Mouse (Mus musculus): ENCODE results near the gene Syn3.
"Not testable (repeated sequence)": the region's sequence is repeated elsewhere in the genome, so short reads cannot be mapped to it uniquely, and the experiment has no call there.

Gene Syn3

DNA sequence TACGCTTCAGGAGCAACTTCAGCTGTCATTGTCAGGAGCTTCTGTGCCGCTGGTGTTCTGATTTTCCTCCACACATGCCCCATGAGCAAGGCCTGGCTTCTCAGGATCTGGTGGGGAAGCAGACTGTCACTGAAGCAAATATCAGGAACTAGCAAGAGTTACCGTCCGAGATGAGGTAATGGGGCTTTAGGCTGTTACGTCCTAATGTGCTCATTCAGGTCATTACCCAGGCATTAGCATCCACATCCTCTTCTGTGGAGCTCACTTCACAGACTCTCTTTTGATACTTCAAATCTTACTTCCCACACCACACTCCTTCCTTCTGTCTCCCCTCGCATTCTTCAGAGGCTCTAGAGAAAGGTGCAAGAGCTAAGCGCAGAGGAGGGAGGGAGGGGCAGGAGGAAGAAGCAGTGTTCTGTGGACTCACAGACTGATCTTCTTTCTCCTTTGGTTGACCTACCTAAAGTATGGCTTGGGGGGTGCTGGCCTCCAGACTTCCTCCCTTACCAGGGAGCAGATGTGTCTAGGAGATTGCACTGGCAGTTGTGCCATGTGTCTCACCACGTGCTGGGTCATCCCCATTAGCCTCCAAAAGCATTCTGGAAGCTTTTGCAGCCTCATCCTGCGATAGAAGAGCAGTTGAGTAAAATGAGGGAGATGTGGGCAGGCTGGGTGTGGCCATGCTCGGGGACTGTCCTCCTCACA, 445.7 kb downstream of the Syn3 start:
- no peak for DNase-seq (ENCODE audit: low spot score in 2 of 2)

DNA sequence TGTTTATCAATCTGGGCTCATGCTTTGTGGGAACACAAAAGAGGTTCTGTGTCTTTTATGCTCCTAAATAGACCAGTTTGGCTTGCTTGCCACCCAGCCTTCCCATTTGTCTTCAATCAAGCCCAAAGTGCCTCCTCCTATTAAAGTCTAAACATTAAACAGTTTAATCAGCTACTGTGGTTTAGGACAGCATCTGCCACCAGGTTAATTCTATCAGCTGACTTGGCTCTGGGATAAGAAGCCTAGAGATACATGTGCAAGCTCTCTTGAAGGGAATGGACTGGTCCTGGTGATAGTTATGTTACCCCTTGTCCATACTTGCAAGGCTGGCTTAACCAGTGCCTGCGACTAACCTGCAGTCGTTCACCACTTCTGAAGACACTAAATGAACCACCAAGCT, 448.2 kb downstream of the Syn3 start:
- no peak for DNase-seq (ENCODE audit: low spot score in 2 of 2)

DNA sequence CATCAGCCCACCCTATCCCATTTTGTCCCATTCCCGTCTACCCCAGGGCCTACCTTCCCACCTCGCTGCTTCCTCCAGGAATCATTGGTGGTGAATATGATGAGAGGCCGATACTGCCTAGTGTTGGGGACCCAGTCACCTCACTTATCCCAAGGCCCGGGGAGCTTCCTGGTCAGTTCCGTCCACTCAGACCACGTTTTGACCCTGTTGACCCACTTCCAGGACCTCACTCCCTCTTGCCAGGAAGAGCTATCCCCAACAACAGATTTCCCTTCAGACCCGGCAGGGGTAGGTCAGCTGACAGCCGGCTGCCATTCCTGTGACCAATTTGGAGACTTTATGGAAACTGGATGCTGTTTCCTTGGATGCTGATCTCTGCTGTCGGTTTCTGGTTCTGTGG, 450.9 kb downstream of the Syn3 start:
- no peak for DNase-seq (ENCODE audit: low spot score in 2 of 2)

DNA sequence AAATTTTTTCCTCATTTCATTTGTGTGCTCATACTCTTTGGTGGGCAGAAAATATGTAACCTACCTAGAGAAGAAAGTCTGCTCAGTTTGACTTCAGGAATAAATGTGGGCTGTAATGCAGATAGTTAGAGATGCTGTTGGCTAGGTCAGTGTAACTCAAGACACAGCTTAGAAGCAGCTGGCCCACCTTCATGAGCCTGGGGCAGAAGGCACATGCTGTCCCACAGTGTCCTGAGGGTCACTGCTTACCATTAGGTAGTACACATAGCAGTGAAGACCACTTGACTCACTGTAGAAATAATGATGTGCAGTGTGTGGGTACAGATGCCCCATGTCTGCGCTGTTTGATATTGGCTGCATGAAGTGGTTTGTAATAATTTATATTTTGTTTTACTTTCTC, 452.3 kb downstream of the Syn3 start:
- no peak for DNase-seq (ENCODE audit: low spot score in 2 of 2)

DNA sequence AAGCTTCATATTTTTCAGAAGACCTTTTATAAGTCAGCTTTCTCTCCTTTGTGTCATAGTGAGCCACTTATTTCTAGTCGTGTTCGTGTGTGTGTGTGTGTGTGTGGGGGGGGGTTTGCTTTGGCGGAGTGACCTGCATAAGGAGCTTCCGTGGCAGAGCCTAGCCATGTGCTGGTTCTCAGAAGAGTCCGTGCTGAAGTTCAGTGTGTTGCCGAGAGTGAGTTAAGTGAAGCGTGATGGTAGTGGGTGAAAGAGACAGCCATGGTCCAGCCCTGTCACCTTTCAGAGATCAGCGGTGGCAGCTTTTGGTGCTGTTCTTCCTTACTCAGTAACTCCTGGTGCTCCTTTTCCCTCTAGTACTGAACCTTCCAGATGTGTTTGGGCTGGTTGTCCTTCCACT, 454.6 kb downstream of the Syn3 start:
- DNase-seq (ENCODE audit: low spot score in 2 of 2), result no peak

DNA sequence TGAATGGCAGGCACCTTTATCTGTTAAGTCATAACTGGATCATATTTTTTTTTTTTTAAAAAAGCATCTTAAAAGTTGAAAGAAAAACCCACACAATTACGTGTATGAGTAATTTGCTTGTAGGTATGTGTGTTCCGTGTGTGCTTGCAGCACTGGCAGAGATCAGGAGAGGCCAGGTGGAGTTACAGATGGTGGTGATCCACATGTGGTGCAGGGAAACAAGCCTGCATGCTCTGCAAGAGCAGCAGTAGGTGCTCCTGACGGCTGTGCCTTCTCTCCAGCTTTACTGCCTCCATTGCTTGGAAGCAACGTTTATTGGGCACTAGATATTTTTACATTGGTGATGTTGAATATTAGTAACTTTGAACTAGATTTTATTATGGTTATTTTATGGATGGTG, 455.0 kb downstream of the Syn3 start:
- DNase-seq (ENCODE audit: low spot score in 2 of 2), result no peak

DNA sequence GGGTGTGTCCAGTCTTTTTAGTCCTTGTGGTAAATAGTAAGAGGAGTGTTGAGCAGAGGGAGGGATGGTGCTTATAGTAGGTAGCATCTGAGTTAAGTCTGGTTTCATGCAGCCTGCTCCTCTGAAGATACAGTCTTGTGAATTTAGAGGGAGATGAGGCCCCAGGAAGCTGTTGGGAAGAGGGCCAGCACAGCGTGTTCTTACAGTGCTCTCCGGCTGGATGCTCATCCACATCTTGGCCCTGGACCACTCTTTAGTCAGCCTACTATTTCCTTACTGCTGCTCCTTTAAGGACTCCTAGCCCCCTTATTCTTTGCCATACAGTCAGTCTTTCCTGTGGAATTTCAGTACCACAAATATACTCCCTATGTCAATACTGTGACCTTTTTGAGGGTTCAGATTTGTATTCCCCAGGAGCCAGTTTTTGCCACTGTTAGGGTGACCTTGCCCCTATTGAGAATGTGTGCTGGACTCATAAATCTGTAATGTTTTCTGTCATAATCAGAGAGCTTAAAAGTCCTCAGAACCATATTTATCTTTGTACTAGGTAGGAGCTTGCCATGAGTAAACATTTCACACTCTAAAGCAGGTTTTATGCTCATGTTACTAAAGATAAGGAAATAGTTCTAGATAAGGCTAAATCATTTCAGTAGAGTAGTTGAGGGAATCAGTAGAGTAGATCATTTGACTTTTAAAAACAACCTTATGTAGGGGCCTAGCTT, 464.5 kb downstream of the Syn3 start:
- no peak for DNase-seq (ENCODE audit: low spot score in 2 of 2)

DNA sequence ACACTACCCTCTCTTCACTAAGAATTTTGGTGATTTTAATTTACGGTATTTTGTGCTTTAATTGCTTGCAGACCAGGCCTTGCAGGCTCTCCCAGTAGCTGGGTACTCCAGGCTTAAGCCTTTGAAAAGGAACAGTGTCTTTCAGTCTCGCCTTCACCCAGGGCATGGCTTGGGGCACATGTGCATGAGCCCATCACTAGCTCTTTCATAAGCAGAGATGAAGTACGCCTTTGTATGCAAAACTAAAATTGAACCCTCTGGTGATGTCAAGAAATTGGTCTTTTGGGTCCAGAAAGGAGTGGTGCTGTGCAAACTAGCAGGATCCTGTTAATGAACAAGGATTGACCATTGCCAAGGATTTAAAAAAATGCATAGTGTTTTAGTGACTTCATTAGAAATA, 466.2 kb downstream of the Syn3 start:
- no peak for DNase-seq (ENCODE audit: low spot score in 2 of 2)

DNA sequence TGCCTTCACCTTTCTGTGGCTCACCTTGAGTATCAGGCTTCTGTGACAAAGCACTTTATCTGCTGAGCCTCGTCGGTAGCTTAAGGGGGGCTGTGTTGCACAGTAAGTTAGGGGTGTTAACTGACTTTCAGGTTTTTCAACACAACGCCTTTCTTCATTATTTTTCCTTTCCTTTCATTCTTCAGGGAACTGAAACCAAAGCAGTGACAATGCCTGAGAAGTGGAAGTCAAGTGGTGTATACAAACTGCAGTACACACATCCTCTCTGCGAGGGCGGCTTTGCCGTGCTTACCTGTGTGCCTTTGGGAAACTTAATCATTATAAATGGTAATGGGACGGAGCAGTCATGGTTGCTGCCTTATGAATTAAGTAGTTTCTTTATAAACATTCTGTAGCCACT, 468.0 kb downstream of the Syn3 start:
- no peak for DNase-seq (ENCODE audit: low spot score in 2 of 2)

DNA sequence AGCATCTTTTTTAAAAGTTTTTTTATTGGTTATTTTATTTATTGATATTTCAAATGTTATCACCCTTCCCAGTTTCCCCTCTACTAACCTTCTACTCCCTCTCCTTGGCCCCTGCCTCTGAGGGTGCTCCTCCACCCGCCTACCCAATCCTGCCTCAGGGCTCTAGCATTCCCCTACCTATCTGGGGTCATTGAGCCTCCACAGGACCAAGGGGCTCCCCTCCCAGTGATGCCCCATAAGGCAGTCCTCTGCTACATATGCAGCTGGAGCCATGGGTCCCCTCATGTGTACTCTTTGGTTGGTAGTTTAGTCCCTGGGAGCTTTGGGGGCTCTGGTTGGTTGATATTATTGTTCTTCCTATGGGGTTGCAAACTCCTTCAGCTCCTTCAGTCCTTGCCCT, 471.9 kb downstream of the Syn3 start:
- DNase-seq (ENCODE audit: low spot score in 2 of 2), result not testable (repeated sequence)

DNA sequence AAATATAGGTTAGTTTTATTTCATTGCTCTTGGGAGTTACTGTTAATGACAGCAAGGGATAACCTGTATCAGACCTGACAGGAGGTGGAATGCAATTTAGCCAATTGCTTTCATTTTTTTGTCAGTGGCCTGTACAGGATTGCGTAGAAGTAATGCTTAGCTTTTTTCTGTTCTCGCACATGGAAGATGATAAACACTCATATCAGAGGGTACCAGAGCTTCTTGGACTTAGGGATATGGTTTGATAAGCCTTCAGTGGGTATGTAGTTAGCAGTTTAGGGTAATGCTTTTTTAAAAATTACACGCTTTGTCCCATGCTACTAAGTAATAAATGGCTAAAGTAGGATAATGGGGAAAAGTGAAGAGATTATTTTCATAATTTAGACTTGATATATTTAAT, 472.3 kb downstream of the Syn3 start:
- no peak for DNase-seq (ENCODE audit: low spot score in 2 of 2)

DNA sequence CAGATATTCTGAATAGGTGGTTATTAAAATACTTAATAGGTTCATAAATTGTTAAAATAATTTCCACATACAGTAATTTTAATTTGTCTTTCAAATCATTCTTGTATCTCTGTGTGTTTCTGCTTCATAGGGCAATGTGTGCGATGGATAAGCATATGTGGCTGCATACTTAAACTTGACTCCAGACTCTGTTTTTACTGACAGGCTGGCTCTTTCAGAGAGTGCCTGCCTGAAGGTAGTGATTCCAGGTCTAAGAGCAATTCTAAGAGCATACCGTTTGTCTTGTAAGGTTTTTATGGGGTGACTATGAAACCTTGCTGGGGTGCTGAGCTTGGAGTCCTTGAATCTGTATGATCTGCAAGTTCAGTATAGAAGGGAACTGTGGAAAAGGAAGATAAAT, 472.8 kb downstream of the Syn3 start:
- no peak for DNase-seq (ENCODE audit: low spot score in 2 of 2)

DNA sequence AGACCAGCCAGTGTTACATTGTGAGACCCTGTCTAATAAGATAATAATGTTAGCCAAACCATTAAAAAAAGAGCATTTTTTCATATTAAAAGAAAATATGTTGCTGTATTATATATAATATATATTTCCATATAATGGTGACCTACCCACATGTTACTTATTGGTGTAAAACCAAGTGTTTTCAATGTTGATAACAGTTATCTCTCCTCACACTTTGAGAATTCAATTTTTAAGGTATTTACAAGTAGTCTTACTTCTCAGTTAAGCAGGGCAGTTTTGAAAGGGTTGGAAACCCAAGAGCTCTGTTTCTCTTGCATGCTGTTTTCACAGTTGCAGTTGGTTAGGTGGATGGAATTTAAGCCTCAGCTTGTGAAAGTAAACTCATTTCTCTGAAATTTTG, 475.5 kb downstream of the Syn3 start:
- DNase-seq (ENCODE audit: low spot score in 2 of 2), result no peak

DNA sequence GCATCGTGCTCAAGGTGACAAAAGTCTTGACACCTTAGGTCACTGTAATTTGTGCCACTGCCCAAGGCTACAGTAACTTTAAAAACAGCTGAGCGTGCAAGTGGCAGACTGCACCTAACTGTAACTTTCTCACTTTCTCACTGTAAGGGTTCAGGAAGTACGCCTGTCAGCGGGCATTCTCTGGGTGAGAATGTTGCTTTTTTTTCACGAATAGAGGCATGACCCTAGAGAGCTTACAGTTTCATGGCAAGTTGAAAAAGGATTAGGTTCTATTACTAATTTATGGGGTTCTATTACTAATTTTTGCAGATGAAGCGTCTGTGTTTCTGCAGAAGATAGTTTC, 476.3 kb downstream of the Syn3 start:
- DNase-seq (ENCODE audit: low spot score in 2 of 2), result no peak

DNA sequence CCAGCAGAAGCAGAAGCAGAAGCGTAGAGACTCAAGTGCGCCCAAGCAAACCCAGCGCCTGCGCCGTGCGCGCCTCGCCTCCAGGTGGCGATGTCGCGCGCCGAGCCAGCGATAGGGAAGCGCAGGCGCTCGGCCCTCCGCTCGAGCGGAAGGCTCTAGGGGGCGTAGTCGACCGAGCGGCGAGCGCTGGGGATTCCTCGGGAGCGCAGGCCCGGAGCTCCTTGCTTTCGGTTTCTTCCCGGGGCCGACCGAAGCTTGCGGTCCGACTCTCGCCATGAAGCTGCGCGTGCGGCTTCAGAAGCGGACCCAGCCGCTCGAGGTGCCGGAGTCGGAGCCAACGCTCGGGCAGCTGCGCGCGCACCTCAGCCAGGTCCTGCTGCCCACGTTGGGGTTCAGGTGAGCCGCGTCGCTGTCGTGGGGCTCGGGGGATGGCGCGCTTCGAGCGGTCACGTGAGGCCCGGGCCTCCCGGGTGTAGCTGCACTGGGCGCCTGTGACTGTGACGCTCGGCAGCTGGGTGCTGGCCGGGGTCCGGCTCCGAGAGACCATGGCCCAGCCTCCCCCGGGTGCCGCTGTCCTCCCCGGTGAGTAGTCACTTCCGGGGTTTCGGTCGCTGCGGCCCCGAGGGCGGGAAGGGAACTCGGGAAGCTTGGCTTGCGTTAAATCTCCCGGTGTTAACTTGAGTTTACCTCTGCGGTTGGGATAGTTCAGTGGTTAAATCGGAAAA, 476.8 kb downstream of the Syn3 start, which contains the start of gene Fbxo7:
TSS of gene Fbxo7 (plus strand) at position 224 of the 725 bp plus-strand sequence.
- peak; percentile 80 to 85 for DNase-seq (ENCODE audit: low spot score in 2 of 2)

DNA sequence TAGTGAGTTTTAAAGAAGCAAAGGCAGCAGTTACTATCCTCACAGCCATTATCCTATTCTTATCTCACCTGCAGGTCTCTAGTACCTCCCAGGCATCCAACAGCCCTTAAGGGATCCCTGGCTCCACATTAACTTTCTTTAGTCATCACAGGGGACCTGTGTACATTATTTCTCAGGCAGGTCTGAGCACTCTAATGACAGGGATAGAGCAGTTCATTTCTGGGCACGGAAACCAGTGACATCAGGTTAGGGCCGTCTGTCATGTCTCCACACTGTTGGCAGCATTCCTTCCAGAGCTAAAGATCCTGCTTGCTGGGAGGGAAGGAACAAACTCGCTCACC, 477.3 kb downstream of the Syn3 start:
- DNase-seq (ENCODE audit: low spot score in 2 of 2), result no peak

DNA sequence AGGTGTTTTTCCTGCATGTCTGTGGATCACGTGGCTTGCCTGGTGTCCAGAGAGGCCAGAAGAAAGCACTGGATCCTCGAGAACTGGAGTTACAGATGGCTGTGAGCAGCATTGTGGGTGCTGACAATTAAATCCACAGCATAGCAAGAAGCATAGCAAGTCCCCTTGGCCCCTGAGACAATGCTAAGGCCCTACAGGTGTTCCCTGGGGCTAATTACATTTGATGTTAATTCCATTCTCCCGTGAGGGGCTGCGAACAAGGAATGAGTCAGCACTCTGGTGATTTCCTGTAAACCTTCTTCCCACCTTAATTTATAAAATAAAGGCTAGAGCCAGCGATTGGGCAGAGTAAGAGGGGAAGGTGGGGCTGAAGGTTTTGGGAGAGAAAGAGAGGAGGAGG, 479.9 kb downstream of the Syn3 start:
- DNase-seq (ENCODE audit: low spot score in 2 of 2), result no peak

DNA sequence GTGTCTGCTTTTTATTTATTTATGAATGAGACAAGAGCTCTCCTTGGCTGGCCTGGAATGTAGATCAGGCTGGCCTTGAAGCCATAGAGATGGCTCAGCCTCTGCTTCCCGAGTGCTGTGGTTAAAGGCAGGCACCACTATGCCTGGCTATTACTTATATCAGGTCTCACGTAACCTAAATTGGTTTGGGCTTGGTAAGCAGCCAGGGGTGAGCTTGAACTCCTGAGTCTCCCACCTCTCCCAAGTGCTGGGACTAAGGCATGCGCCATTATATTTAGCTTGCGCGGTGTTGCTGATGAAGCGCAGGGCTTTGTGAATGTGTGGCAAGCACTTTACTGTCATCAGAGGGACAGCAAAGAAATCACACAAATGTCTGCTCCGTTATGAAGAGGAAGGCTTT, 480.9 kb downstream of the Syn3 start:
- no peak for DNase-seq (ENCODE audit: low spot score in 2 of 2)

DNA sequence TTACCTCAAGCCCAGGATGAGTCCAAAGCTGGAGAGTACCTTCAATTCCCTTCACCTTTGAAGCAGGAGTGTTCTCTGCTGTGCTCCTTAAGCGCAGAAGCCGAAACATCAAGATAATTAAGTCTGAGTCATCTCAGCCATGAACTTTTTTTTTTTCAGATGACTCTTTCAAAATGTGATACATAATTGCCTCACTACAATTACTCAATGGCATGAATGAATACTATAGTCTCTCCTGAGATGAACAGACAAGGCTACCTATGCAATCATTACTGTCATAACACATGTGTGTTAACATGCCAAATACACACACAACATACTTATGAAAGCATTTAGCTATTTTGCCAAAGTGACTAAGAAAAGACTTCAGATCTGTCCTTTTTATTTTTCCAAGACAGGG, 486.9 kb downstream of the Syn3 start, which contains the start of gene Bpifc:
TSS of gene Bpifc (minus strand) at position 115 of the 400 bp plus-strand sequence.
- no peak for DNase-seq (ENCODE audit: low spot score in 2 of 2)

DNA sequence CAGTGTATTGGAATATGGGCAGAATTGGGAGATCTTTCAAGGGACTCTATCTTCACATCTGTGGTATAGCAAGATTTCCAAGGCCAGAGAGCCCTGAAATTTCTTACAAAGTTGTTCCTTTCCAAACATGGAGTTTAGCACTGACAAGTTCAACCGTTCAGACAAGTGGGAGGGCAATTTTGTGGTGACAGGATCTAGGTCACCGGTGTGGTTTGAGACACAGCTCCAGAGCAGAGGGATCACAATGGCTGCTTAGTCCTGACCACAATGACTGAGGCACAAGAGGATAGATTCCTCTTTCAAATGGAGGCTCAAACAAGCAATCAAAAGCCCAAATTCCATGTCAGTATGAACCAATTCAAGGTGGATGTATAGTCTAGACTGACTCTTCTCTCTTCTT, 487.5 kb downstream of the Syn3 start:
- DNase-seq (ENCODE audit: low spot score in 2 of 2), result no peak

DNA sequence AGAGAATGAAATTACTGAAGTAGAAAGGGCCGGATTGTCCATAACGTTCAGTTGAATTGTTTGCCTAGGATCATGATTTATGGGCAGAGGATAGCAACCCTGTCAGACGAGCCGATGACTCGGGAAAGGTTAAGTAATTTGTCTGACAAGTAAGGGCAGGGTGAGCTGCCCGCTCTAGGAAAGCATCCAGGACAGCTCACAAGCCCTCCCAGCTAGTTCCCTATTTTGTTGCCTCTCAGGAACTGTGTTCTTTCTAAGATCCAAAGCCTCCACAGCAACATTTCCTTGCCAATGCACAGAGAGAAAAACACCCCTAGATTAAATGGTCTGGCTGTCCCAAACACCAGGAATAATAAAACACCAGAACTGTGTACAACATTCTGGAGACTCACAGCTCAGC, 488.1 kb downstream of the Syn3 start:
- no peak for DNase-seq (ENCODE audit: low spot score in 2 of 2)

DNA sequence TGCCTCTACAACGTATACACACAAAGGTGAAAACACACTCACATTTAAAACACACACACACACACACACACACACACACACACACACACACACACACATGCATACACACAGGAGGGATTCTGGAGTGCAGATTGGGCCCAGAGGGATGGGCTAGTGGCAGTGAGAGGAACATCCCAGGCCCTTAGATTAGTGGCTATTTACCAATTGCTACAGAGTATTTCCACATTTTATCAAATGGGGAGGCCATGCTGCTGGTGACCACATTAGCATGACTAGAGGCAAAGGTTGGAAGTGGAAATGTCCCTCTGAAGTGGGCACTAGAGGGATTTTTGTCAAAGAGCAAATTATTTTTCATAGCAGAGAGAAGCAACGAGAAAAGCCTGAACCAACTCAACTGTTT, 489.0 kb downstream of the Syn3 start:
- DNase-seq (ENCODE audit: low spot score in 2 of 2), result no peak

DNA sequence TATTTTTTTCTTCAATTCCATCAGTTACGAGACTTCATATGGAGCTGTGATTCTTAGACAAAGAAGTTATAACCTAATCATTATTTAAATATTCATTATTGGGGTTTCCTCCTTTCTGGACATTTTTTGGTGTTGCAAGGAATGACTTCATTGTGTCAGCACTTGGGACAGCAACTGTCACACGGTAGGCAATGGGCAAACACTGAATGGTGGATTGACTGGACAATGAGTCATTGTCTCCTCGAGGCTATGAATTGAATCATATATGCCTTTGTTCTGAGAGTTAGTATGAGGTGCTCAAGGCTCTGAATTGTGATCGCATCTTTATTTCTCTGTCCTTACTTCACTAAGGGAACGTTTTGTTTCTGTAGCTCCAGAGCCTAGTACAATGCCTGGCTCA, 492.2 kb downstream of the Syn3 start:
- no peak for DNase-seq (ENCODE audit: low spot score in 2 of 2)

Measured in natural killer cell, adult 2 months (primary cell).